In the genomic region with DNA sequence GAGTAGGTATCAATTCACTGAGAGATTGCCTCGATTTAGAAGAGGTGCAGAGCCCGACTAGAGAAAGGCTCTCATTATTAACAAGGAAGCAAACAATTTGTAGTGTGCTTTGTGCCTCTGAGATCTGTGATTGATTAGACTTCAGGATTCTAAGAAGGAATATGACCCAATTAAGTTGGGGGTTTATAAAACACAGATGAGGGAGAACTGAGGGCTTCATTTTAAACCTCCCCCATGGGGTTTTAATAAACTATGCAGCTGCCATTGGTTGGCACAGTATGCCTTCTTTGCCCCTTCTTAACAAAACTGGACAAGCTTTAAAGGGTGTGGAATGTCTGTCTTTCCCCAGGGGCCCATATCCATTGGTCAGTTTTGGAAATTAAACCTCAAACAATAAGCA, we compare ENCODE assay signal across 24 mouse cellular contexts. TPM values are rescaled to one million over a fixed set of nuclear protein-coding genes. Genes with fewer than 3 reads are reported as not detected.
"Had no signal": no experiment of that assay in that cellular context is flagged by ENCODE, and none has a peak within 500 bp of the region (broad histone marks: within the 10 kb centered on the region; RNA-seq: fewer than 3 reads in every experiment).

No protein-coding gene starts in this region.

- H3K9ac ChIP-seq: limb, embryonic 15.5 days; liver, embryonic 14.5 days; liver, postnatal 0 days; lung, embryonic 14.5 days; midbrain, embryonic 13.5 days; neural tube, embryonic 13.5 days had no signal

- DNase-seq: kidney, postnatal 25 days; layer of hippocampus, adult 9-11 months; layer of hippocampus, postnatal 36 days; liver, postnatal 0 days; lung, embryonic 14.5 days; lung, postnatal 36 days; retina, postnatal 1 day; right cerebral cortex, postnatal 25 days; spleen, adult 18-20 months; thymus, adult 18-20 months; thymus, postnatal 36 days had no signal

- H3K27ac ChIP-seq: kidney, postnatal 0 days; layer of hippocampus, adult 2 months; left cerebral cortex, adult 2 months; limb, embryonic 15.5 days; liver, embryonic 14.5 days; midbrain, embryonic 10.5 days; midbrain, embryonic 13.5 days; neural tube, embryonic 13.5 days had no signal

- H3K36me3 ChIP-seq: limb, embryonic 15.5 days; midbrain, embryonic 10.5 days; midbrain, embryonic 13.5 days; neural tube, embryonic 13.5 days had no signal

- H3K9me3 ChIP-seq: limb, embryonic 15.5 days; megakaryocyte, embryonic 14.5 days; midbrain, embryonic 10.5 days; midbrain, embryonic 13.5 days; neural tube, embryonic 13.5 days had no signal

- H3K4me1 ChIP-seq: limb, embryonic 15.5 days; megakaryocyte, embryonic 14.5 days; midbrain, embryonic 10.5 days; midbrain, embryonic 13.5 days; neural tube, embryonic 13.5 days had no signal

- H3K4me2 ChIP-seq: limb, embryonic 15.5 days; liver, embryonic 11.5 days; lung, embryonic 14.5 days; midbrain, embryonic 13.5 days; neural tube, embryonic 13.5 days had no signal

- H3K4me3 ChIP-seq: layer of hippocampus, adult 2 months; left cerebral cortex, adult 2 months; limb, embryonic 15.5 days; megakaryocyte, embryonic 14.5 days; midbrain, embryonic 10.5 days; midbrain, embryonic 13.5 days; myocyte; neural tube, embryonic 13.5 days had no signal

- H3K27me3 ChIP-seq: limb, embryonic 15.5 days; megakaryocyte, embryonic 14.5 days; midbrain, embryonic 13.5 days; neural tube, embryonic 13.5 days had no signal

- ATAC-seq: liver, postnatal 0 days; lung, postnatal 0 days; midbrain, embryonic 13.5 days; midbrain, embryonic 16.5 days had no signal

RNA-seq across cellular contexts. Expression of a gene that starts 5.4 kb away (rescaled TPM):
- polyA plus RNA-seq: myocyte had no signal
